Mouse (Mus musculus) CH12.LX (cell line): Measurements from ENCODE around the gene Epb41l3. TPM values are rescaled to one million over a fixed set of nuclear protein-coding genes. Genes with fewer than 3 reads are reported as not detected.

Experiments
- DNase-seq: peaks from one replicate; pipeline ENCODE4 v3.0.0-alpha.2; 2013; ENCODE audit errors: extremely low read depth
- H3K27ac ChIP-seq: 2 replicates; pipeline ENCODE4 v1.5.1; 2012; ENCODE audit warnings: low read depth, mild to moderate bottlenecking, control low read depth, moderate library complexity; ENCODE audit not compliant: insufficient read depth
- H3K27me3 ChIP-seq: replicated peaks from 2 replicates; pipeline ENCODE3; 2012; ENCODE audit warnings: inconsistent platforms
- H3K36me3 ChIP-seq, 2 experiments: replicated peaks in 1 of 2; 2 replicates each; pipeline versions ENCODE3 to v1.6.1; 2012; ENCODE audit warnings: inconsistent platforms in 1 of 2, low read length in 1 of 2, mild to moderate bottlenecking in 1 of 2, mixed read lengths in 1 of 2, moderate library complexity in 1 of 2; ENCODE audit not compliant: control insufficient read depth in 1 of 2, insufficient read depth in 1 of 2
- H3K4me1 ChIP-seq, 2 experiments: 2 replicates each; pipeline ENCODE4 v1.6.1; 2012; ENCODE audit warnings: inconsistent platforms in 1 of 2, moderate library complexity in 1 of 2; ENCODE audit not compliant: insufficient read depth in 2 of 2, control insufficient read depth in 1 of 2
- H3K4me2 ChIP-seq: 2 replicates; pipeline ENCODE4 v1.6.1; 2012; ENCODE audit warnings: low read depth, mild to moderate bottlenecking, control low read depth; ENCODE audit not compliant: poor library complexity, insufficient read depth, severe bottlenecking
- H3K4me3 ChIP-seq, 3 experiments: fragments of 150-350 bp in 1 of 3; sonication (generic) in 1 of 3; replicated peaks in 1 of 3; 2 replicates each; pipeline versions ENCODE3 to v1.5.1; 2011 to 2012; ENCODE audit warnings: low read depth in 2 of 3, low read length in 2 of 3, mild to moderate bottlenecking in 2 of 3, moderate library complexity in 2 of 3, control low read depth in 1 of 3, improper control_type of control experiment in 1 of 3, inconsistent platforms in 1 of 3, mixed read lengths in 1 of 3; ENCODE audit not compliant: poor library complexity in 1 of 3
- H3K79me2 ChIP-seq: replicated peaks from 2 replicates; pipeline ENCODE4 v1.6.1; 2012; ENCODE audit warnings: mild to moderate bottlenecking, moderate library complexity; ENCODE audit not compliant: control insufficient read depth, poor library complexity, insufficient read depth, severe bottlenecking; ENCODE audit errors: extremely low read depth
- H3K9ac ChIP-seq: 2 replicates; pipeline ENCODE4 v1.6.1; 2012; ENCODE audit warnings: low read depth, mild to moderate bottlenecking, control low read depth, moderate library complexity; ENCODE audit not compliant: insufficient read depth
- H3K9me3 ChIP-seq: replicated peaks from 2 replicates; pipeline ENCODE3; 2012; ENCODE audit warnings: low read length, inconsistent platforms, mixed read lengths
- BHLHE40 ChIP-seq: IDR thresholded peaks from 2 replicates; pipeline ENCODE4 v1.6.1; 2011; ENCODE audit warnings: mild to moderate bottlenecking, low read depth, low read length, improper control_type of control experiment
- CHD1 ChIP-seq: IDR thresholded peaks from 2 replicates; pipeline ENCODE4 v1.6.1; 2012; ENCODE audit warnings: low read depth, low read length, improper control_type of control experiment, inconsistent platforms
- CTCF ChIP-seq, 2 experiments: IDR thresholded peaks in 1 of 2; conservative IDR thresholded peaks in 1 of 2; 2 replicates each; pipeline ENCODE4 v1.5.1; 2011 to 2012; ENCODE audit warnings: low read depth in 2 of 2, low read length in 2 of 2, improper control_type of control experiment in 1 of 2, inconsistent platforms in 1 of 2, mild to moderate bottlenecking in 1 of 2, moderate library complexity in 1 of 2
- ETS1 ChIP-seq: conservative IDR thresholded peaks from 2 replicates; pipeline ENCODE4 v1.6.1; 2012; ENCODE audit warnings: low read depth, mild to moderate bottlenecking, inconsistent platforms, low read length, improper control_type of control experiment, moderate library complexity
- HCFC1 ChIP-seq: IDR thresholded peaks from 2 replicates; pipeline ENCODE4 v1.6.1; 2012; ENCODE audit warnings: low read depth, mild to moderate bottlenecking, inconsistent platforms, low read length, improper control_type of control experiment
- IRF4 ChIP-seq: IDR thresholded peaks from 2 replicates; pipeline ENCODE4 v1.6.1; 2014; ENCODE audit warnings: low read depth, mild to moderate bottlenecking, inconsistent platforms, low read length, improper control_type of control experiment
- MAX ChIP-seq: IDR thresholded peaks from 2 replicates; pipeline ENCODE4 v1.6.1; 2011; ENCODE audit warnings: low read length, improper control_type of control experiment
- MAZ ChIP-seq: IDR thresholded peaks from 2 replicates; pipeline ENCODE4 v1.6.1; 2012; ENCODE audit warnings: low read depth, mild to moderate bottlenecking, inconsistent platforms, low read length, improper control_type of control experiment, moderate library complexity
- MEF2A ChIP-seq: IDR thresholded peaks from 2 replicates; pipeline ENCODE4 v1.6.1; 2014; ENCODE audit warnings: low read depth, mild to moderate bottlenecking, inconsistent platforms, low read length, improper control_type of control experiment, borderline replicate concordance
- MXI1 ChIP-seq: IDR thresholded peaks from 2 replicates; pipeline ENCODE4 v1.6.1; 2011; ENCODE audit warnings: mild to moderate bottlenecking, low read depth, low read length, improper control_type of control experiment
- MYC ChIP-seq: IDR thresholded peaks from 2 replicates; pipeline ENCODE4 v1.6.1; 2011; ENCODE audit warnings: low read depth, mild to moderate bottlenecking, improper control_type of control experiment, low read length
- NELFE ChIP-seq: IDR thresholded peaks from 2 replicates; pipeline ENCODE4 v1.6.1; 2011; ENCODE audit warnings: low read depth, low read length, improper control_type of control experiment
- POLR2AphosphoS2 ChIP-seq: IDR thresholded peaks from 2 replicates; pipeline ENCODE4 v1.6.1; 2011; ENCODE audit warnings: low read depth, low read length, improper control_type of control experiment
- RAD21 ChIP-seq: IDR thresholded peaks from 2 replicates; pipeline ENCODE4 v1.6.1; 2011; ENCODE audit warnings: low read depth, mild to moderate bottlenecking, low read length, improper control_type of control experiment, moderate library complexity
- SIN3A ChIP-seq: IDR thresholded peaks from 2 replicates; pipeline ENCODE4 v1.6.1; 2012; ENCODE audit warnings: low read length, improper control_type of control experiment, inconsistent platforms
- TBP ChIP-seq: conservative IDR thresholded peaks from 2 replicates; pipeline ENCODE4 v1.6.1; 2011; ENCODE audit warnings: low read depth, low read length, improper control_type of control experiment
- UBTF ChIP-seq: IDR thresholded peaks from 2 replicates; pipeline ENCODE4 v1.6.1; 2012; ENCODE audit warnings: low read depth, mild to moderate bottlenecking, inconsistent platforms, low read length, improper control_type of control experiment, moderate library complexity
- USF1 ChIP-seq: IDR thresholded peaks from 2 replicates; pipeline ENCODE4 v1.6.1; 2014; ENCODE audit warnings: low read depth, mild to moderate bottlenecking, inconsistent platforms, low read length, improper control_type of control experiment
- USF2 ChIP-seq: conservative IDR thresholded peaks from 2 replicates; pipeline ENCODE4 v1.6.1; 2011; ENCODE audit warnings: low read depth, low read length, improper control_type of control experiment
- ZC3H11A ChIP-seq: IDR thresholded peaks from 2 replicates; pipeline ENCODE4 v1.6.1; 2012; ENCODE audit warnings: low read depth, mild to moderate bottlenecking, inconsistent platforms, low read length, improper control_type of control experiment
- ZKSCAN1 ChIP-seq: IDR thresholded peaks from 2 replicates; pipeline ENCODE4 v1.6.1; 2012; ENCODE audit warnings: low read depth, inconsistent platforms, low read length, improper control_type of control experiment, borderline replicate concordance
- ZMIZ1 ChIP-seq: IDR thresholded peaks from 2 replicates; pipeline ENCODE4 v1.6.1; 2012; ENCODE audit warnings: low read depth, mild to moderate bottlenecking, inconsistent platforms, low read length, improper control_type of control experiment
- dilution Hi-C: fragments of 300-500 bp; cut with MboI; formaldehyde crosslinking; loops from 2 replicates; pipeline ENCODE4 v1.14.3; 2020; ENCODE audit warnings: low sequenced_read_pairs; ENCODE audit not compliant: extremely low pct_unique_long_range_greater_than_20kb, extremely low pct_ligation_motif_present
- in situ Hi-C: fragments of 300-500 bp; cut with MboI; formaldehyde crosslinking; loops from 3 replicates; pipeline ENCODE4 v1.14.3; 2019; ENCODE audit warnings: low sequenced_read_pairs, low pct_ligation_motif_present, low pct_unique_long_range_greater_than_20kb, mixed read lengths
- polyA plus RNA-seq: library from polyadenylated mRNA; unstranded; fragments of >175 nt; gene quantifications from 2 replicates; pipeline ENCODE4 v1.2.1, GENCODE M21; 2012; ENCODE audit warnings: low read depth; ENCODE audit not compliant: insufficient read length
- total RNA-seq, 2 experiments: library from RNA; depleted of rRNA; stranded (reverse); fragments of 300-350 nt in 1 of 2; fragments of >200 nt in 1 of 2; gene quantifications; 2 replicates each; pipeline ENCODE4 v1.2.3; 2012 to 2014

Epb41l3 gene
- total and polyA plus RNA-seq, 3 experiments, result not detected

- H3K9ac ChIP-seq, result no peak overlapping the region
- dilution Hi-C loops, result no loop called here
Observed at GRCm38 (mm10) chr17:69157101-69157808, 81.8 kb downstream of the Epb41l3 start.

DNA sequence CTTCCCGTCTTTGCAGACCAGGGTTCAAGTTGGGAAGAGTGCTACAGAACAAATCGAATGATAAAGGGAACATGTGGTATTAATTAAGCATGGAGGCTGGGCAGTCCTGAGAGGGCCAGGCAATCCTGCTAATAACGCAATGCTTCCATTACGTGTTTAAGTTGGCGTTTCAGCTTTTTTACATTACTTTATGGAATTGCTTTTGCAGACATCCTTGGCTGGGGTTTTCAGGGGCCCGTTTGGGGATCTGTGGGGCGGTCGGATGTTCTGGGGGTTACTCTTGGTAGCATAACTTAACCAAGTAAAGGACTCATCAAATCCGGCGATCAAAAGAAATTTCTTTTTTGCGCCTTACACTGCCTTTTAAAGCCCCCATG is 82.3 kb downstream of the Epb41l3 start:
- no peak overlapping the region for H3K4me2 ChIP-seq
- DNase-seq, result no peak
- dilution Hi-C loops (no loop called here), in situ Hi-C loops (no loop called here)
- no peaks in the 10 kb centered on the region for H3K36me3 ChIP-seq
- H3K4me3 ChIP-seq, result no peak overlapping the region
- no peak overlapping the region for H3K9ac ChIP-seq
- H3K4me1 ChIP-seq, result no peaks in the 10 kb centered on the region
- no peaks in the 10 kb centered on the region for H3K79me2 ChIP-seq
- TF ChIP-seq MAZ (no peak), MXI1 (no peak), UBTF (no peak), HCFC1 (no peak), IRF4 (no peak), CHD1 (no peak), ZC3H11A (no peak), USF2 (no peak), POLR2AphosphoS2 (no peak), MYC (no peak)
- H3K27ac ChIP-seq, result no peak overlapping the region
- H3K27me3 ChIP-seq, result no peaks in the 10 kb centered on the region
- peaks cover 36% of the 10 kb centered on the region for H3K9me3 ChIP-seq

More at GRCm38 (mm10) chr17:69157101-69157808, 81.8 kb downstream of the Epb41l3 start:
- Histone ChIP-seq H3K27me3 (no peaks in the 10 kb centered on the region), H3K4me1 (no peaks in the 10 kb centered on the region), H3K79me2 (no peaks in the 10 kb centered on the region), H3K4me2 (no peak overlapping the region), H3K4me3 (no peak overlapping the region), H3K36me3 (no peaks in the 10 kb centered on the region), H3K27ac (no peak overlapping the region), H3K9me3 (peaks cover 35% of the 10 kb centered on the region)
- in situ Hi-C loops, result no loop called here
- no peak for TF ChIP-seq USF2
- no peak for TF ChIP-seq CTCF (conservative IDR thresholded peaks at IDR 0.05 in 1 of 2, IDR thresholded peaks at IDR 0.05 in 1 of 2; ENCODE audit: low read depth in 2 of 2, low read length in 2 of 2)
- TF ChIP-seq MAZ, result no peak
- TF ChIP-seq ETS1, result no peak
- no peak for TF ChIP-seq SIN3A
- no peak for TF ChIP-seq TBP
- no peak for TF ChIP-seq IRF4
- no peak for TF ChIP-seq UBTF
- no peak for TF ChIP-seq MAX
- TF ChIP-seq RAD21, result no peak
- no peak for TF ChIP-seq ZMIZ1
- TF ChIP-seq ZKSCAN1, result no peak
- TF ChIP-seq NELFE, result no peak
- no peak for TF ChIP-seq POLR2AphosphoS2
- no peak for TF ChIP-seq MEF2A
- TF ChIP-seq USF1, result no peak
- TF ChIP-seq BHLHE40, result no peak
- DNase-seq, result no peak
